Mouse (Mus musculus): ENCODE results near the gene Sdhb.

The Sdhb gene

DNA sequence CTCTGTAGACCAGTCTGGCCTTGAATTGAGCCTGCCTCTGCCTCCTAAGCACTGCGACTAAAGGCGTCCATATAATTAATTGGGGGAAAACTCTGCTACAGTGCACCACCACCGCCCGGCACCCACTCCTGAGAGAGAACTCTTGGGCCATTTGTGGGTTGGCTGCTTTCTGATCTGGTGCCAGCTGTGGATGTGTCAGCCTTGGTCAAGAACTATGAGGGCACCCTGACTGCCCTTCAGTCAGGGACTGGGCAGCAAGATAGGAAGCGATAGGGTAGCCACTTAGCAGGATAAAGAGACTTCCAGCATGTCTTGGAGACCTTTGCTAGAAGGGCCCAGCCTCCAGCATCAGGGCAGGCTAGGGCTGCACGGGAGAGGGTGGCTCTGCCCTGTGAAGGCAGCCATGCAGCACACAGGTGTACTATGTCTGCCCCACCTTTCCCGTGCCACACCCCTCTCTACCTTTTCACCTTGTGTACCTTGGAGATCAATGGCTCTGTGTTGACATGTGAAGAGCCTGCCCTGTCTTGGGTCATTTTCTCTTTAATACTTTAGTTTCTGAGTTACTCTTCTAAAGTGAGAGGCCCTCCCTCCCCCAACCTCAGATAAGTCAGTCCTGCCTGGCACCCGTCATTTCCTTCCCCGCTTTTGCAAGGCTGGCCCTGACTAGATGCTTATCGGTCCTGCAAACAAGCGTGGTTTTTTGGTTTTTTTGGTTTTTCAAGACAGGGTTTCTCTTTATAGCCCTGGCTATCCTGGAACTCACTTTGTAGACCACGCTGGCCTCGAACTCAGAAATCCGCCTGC is 17.1 kb downstream of the Sdhb start:
- no peak for DNase-seq (ENCODE audit: low read depth, low spot score)

DNA sequence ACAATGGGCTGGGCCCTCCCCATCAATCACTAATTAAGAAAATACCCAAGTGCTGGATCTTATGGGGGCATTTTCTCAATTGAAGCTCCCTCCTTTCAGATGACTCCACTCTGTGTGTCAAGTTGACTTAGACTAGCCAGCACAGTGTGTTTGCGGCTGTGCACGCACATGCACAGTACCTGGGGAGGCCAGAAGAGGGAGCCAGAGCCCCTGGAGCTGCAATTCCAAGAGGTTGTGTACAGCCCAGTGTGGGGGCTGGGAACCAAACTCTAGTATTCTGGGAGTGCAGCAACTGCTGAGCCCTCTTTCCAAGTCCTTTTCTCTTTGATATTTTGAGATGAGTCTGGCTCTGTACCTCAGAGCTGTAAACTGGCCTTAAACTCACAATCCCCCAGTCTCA is 20.6 kb downstream of the Sdhb start:
- DNase-seq (ENCODE audit: low read depth, low spot score), result peak; percentile 76

DNA sequence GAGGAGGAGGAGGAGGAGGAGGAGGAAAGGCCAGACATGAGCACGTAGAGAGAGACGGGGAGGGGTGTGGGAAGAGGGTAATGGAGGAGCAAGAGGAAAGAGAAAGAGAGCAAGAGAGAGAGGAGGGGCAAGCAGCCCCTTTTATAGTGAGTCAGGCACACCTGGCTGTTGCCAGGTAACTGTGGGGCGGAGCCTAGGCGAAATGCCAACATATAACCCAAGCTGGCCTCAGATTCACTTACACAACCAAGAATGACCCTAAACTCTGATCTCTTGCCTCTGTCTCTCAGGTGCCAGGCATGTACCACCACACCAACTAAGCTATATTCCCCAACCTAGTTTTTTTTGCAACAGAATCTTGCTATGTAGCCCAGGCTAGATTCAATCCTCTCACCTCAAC is 21.8 kb downstream of the Sdhb start:
- DNase-seq (ENCODE audit: low read depth, low spot score), result no peak

- DNase-seq (ENCODE audit: low read depth, low spot score), result peak; percentile 28
These were observed 22.4 kb downstream of the Sdhb start for GRCm38 (mm10) chr4:140983442-140983841.

DNA sequence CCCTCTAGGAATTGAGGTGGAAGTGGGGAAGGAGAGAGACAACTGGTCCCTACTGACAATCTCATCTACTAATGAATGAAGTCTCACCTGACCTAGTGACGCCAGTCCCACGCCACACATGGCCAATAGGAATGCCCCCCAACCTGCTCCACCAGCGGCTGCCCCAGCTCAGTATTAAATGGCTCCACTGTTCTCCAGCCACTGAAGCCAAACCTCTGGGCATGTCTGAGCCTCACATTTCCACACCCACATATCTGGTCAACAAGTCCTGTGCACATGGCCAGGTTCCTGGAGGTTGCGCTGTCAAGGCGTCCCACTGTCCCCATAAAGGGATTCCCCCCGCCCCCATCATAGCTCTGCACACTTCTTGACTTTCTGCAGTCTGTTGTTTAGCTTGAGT is 23.5 kb downstream of the Sdhb start:
- DNase-seq (ENCODE audit: low read depth, low spot score), result no peak

DNA sequence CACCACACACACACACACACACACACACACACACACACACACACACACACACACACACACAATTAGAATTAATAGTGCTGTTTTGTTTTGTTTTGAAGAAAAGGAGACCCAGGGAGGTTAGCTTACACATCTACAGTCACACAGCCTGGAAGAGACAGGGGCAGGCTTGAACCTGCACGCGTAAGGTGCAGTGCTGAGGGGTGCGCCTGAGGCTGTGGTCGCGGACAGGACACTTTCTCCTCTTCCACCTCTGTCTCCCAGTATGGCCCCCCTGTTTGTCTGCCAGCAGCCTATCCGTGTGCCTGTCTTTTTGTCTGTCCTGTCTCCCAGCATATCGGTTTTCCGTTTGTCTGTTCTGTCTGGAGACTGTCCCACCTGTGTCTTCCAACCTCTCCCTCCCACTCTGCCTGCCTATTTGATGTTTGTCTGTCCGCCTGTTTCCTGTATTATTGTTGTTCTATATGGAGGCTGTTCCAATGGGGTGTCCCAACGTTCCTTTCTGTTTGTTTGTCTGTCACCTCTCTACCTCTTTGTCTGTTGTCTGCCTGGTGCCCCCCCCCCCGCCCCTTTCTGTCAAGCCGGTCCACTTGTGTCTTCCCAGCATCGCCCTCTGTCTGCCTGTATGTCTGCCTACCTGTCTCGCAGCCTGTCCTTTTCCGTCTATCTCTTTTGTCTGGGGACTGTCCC is 25.2 kb downstream of the Sdhb start:
- DNase-seq (ENCODE audit: low read depth, low spot score), result no peak

DNA sequence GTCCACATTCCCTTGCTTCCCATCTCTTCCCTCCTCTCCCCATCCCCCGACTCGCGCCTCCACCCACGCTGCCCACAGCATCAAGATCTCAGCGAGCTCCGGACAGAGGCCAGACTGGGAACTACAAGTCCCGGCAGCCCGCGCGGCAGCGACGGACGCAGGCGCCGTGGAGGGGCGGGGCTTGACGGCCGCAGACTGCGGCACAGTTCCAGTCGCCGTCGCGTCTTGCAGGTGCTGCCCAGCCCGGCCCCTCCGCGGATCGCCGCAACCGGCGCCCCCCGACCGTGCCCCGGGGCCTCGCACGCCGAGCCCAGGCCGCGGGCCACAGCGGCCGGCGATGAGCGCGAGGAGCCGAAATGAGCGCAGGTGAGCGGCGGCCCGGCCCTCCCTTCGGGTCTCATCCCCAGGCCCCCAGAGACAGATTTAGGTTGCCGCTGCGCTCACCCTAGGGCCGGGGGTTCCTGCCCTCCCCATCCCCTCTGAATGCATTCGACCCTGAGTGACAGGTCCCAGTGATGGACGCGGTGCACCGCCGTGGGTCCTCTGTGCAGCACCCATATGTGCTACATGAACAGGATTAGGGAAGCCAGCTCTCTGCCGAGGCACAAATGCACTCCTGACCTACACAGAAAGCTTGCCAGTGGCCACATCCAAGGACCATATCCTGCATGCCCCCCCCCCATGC is 25.9 kb downstream of the Sdhb start, which contains the start of gene Atp13a2:
Gene Atp13a2 (plus strand): TSS at position 163 of the 685 bp plus-strand sequence.
- DNase-seq (ENCODE audit: low read depth, low spot score), result peak; percentile 78

DNA sequence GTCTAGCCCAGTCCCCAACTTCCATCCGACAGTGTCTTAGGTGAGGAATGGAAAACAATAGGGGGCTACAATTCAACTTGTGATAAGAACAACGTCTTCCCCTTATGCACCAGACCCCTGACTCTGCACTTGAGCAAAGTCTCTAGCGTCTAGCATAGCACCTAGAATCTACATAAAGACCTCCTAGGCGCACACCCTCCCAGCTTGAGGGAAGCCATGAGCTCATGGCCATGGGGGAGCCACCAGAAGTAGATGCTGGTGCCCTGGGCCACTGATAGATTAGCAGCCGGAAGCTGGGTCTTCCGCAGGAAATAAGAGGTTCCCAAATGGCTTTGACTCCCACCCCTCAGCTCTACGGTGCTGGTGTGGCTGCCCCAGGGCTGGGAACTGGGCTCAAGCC is 26.5 kb downstream of the Sdhb start:
- DNase-seq (ENCODE audit: low read depth, low spot score), result no peak

GRCm38 (mm10) chr4:140988706-140989290 is 27.8 kb downstream of the Sdhb start:
- DNase-seq (ENCODE audit: low read depth, low spot score), result no peak

- DNase-seq (ENCODE audit: low read depth, low spot score), result no peak
These were observed 28.4 kb downstream of the Sdhb start for GRCm38 (mm10) chr4:140989447-140989846.

- DNase-seq (ENCODE audit: low read depth, low spot score), result no peak
These were observed 31.2 kb downstream of the Sdhb start for GRCm38 (mm10) chr4:140992215-140992614.

- no peak for DNase-seq (ENCODE audit: low read depth, low spot score)
These were observed 32.8 kb downstream of the Sdhb start for GRCm38 (mm10) chr4:140993846-140994245.

DNA sequence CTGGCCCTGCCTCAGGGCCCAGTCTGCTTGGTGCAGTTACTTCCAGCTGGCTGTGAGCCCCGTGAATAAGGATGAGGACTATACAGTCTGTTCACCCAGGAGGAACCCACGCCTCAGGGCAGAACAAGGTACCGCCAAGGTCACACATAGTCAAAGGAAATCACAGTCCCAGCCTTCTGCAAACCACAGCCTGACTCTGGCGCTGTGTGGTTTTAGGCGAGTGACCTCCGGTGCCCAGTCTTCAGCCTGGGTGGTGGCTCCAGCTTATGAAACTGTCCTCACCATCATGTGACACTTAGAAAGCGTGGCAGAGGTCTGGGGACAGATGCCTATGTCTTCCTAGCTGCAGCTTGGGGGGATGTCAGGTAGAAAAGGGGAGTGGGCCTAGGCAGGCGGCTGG is 34.8 kb downstream of the Sdhb start:
- no peak for DNase-seq (ENCODE audit: low read depth, low spot score)

GRCm38 (mm10) chr4:140996812-140997211 is 35.8 kb downstream of the Sdhb start:
- no peak for DNase-seq (ENCODE audit: low read depth, low spot score)

- peak; percentile 30 for DNase-seq (ENCODE audit: low read depth, low spot score)
These were observed 45.0 kb downstream of the Sdhb start for GRCm38 (mm10) chr4:141005983-141006382.

DNA sequence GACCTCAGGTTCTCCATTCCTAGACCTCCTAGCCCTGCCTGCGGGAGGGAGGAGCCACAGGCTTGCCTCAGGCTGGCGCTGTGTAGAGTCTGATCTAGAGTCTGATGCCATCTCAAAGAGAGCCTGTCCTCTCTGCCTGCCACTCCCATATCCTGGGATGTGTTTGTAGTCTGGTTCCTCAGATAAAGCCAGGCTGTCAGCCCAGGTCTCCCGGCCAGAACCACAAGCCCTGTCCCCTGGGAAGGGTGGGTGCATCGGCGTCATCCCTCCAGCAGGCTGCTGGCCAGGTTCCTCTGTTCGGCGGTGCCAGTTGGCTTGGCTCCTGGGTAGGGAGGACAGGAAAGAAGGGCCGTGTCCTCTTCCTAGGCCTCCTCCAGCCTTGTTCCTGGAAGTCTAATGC is 47.0 kb downstream of the Sdhb start:
- DNase-seq (ENCODE audit: low read depth, low spot score), result no peak

- DNase-seq (ENCODE audit: low read depth, low spot score), result no peak
These were observed 49.1 kb downstream of the Sdhb start, which contains the start of gene Mfap2 for GRCm38 (mm10) chr4:141010118-141010517. TSS of gene Mfap2 (plus strand) at chr4:141010418.

- no peak for DNase-seq (ENCODE audit: low read depth, low spot score)
These were observed 49.5 kb downstream of the Sdhb start for GRCm38 (mm10) chr4:141010526-141010925.

DNA sequence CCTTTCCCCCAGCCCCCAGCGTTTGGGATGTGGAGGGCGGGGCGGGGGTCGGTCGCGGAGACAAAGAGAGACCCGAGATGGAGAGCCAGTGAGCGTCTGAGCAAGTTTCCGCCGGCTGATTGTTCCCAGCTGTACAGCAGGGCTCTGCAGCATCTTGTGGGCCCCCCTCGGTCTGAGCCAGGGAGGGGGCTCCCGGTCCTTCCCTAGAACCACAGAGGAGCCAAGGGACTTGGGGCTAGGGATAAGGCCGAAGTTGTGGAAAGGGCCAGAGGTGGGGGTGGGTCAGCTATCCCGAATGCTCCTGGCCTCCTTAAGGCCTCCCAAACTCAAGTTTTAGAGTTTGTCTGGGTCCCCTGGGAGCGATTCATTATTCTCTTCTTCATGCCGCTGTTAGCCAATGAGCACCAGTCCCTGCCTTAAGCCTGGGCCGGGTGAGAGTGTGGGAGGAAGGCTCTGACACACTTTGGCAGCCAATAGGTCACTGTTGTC is 50.0 kb downstream of the Sdhb start:
- DNase-seq (ENCODE audit: low read depth, low spot score), result no peak

DNA sequence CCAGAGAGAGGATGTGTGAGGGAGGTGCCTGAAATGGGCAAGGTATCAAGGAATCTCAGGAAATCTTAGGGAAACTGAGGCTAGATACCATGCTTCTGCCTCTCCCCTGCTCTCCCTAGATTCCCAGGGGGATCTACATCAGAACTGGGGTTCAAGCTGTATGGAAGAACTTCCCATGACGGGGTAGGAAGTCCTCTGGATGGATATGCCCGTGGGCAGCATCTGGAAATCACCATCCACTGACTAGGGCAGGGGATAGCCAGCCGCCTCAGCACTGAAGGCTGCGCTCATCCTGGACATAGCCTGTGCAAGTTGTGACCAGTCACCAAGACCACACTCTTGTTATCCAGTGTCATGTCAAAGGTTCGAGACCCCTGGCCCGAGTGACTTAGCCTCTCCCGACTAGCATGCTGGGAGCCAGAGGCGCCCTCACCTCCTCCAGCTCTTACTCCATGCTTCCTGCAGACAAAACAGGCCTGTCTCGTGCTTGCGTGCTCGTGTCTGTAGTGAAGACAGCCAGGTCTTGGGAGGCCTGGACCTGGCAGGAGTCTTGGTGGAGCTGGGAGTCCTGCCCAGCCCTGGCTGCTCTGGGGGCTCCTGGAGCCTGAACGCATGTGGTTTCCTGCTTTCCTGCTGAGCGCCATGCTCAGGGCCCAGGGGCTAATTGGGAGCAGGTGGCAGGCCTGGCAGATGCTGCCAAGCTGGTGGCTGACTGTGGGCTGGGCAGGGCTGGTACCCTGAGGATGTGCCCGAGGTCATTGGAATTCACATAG is 50.7 kb downstream of the Sdhb start:
- DNase-seq (ENCODE audit: low read depth, low spot score), result no peak

- no peak for DNase-seq (ENCODE audit: low read depth, low spot score)
These were observed 51.6 kb downstream of the Sdhb start for GRCm38 (mm10) chr4:141012558-141012957.

Measured in ES-CJ7 (cell line).